Mouse (Mus musculus) kidney, embryonic 14.5 days (tissue): ENCODE data around the gene Klhl11. TPM values are rescaled to one million over a fixed set of nuclear protein-coding genes. Genes with fewer than 3 reads are reported as not detected.

Experiments used
- microRNA-seq: library from miRNA; unstranded; fragments of <30 nt; microRNA quantifications from one replicate; pipeline ENCODE4, GENCODE M21; 2016
- polyA plus RNA-seq: library from polyadenylated mRNA; unstranded; fragments of >200 nt; fragmentation: Nextera tagmentation; extraction: Ambion mirVana; gene quantifications from 2 replicates; pipeline ENCODE4 v1.2.1, GENCODE M21; 2014

Gene Klhl11
- polyA plus RNA-seq, 1 experiment from 2014 or later = 12.3 TPM

Small RNAs within 50 kb of the gene (microRNA-seq; reads per million reads assigned to microRNA genes)
- gene Gm27374 (not detected), gene Mir7116 (not detected)

Other genes with a start within 250 kb of the Klhl11 start
- not detected in 2 replicates for gene Krt16, start 223.8 kb downstream of the Klhl11 start, polyA plus RNA-seq
- 0.13 and 0.14 TPM in 2 replicates for gene Krt17, start 211.7 kb downstream of the Klhl11 start, polyA plus RNA-seq
- gene Krt42, start 202.9 kb downstream of the Klhl11 start, polyA plus RNA-seq = not detected in 2 replicates
- gene Eif1, start 152.9 kb downstream of the Klhl11 start, polyA plus RNA-seq = 1,744 and 1,749 TPM in 2 replicates
- not detected in 2 replicates for gene Gast, start 138.3 kb downstream of the Klhl11 start, polyA plus RNA-seq
- 6.0 and 6.3 TPM in 2 replicates for gene Hap1, start 116.6 kb downstream of the Klhl11 start, polyA plus RNA-seq
- gene Jup, start 75.0 kb downstream of the Klhl11 start, polyA plus RNA-seq = 66.8 and 84.7 TPM in 2 replicates
- gene P3h4, start 57.9 kb downstream of the Klhl11 start, polyA plus RNA-seq = 59.7 and 63.3 TPM in 2 replicates
- 75.4 and 113 TPM in 2 replicates for gene Fkbp10, start 57.0 kb downstream of the Klhl11 start, polyA plus RNA-seq
- gene Nt5c3b, start 30.9 kb downstream of the Klhl11 start, polyA plus RNA-seq = 100 and 112 TPM in 2 replicates
- 0.61 and 0.68 TPM in 2 replicates for gene Klhl10, start 30.8 kb downstream of the Klhl11 start, polyA plus RNA-seq
- gene Acly, start 55.3 kb upstream of the Klhl11 start, polyA plus RNA-seq = 70.1 and 158 TPM in 2 replicates
- gene Ttc25, start 72.9 kb upstream of the Klhl11 start, polyA plus RNA-seq = 0.58 and 0.77 TPM in 2 replicates
- 17.0 and 25.0 TPM in 2 replicates for gene Cnp, start 102.2 kb upstream of the Klhl11 start, polyA plus RNA-seq
- gene Nkiras2, start 146.5 kb upstream of the Klhl11 start, polyA plus RNA-seq = 63.6 and 67.6 TPM in 2 replicates
- gene Dnajc7, start 147.4 kb upstream of the Klhl11 start, polyA plus RNA-seq = 86.2 and 126 TPM in 2 replicates
- gene Zfp385c, start 219.7 kb upstream of the Klhl11 start, polyA plus RNA-seq = 0.40 and 0.50 TPM in 2 replicates
- gene Dhx58, start 231.5 kb upstream of the Klhl11 start, polyA plus RNA-seq = 3.2 TPM in 2 replicates
- 44.3 and 74.5 TPM in 2 replicates for gene Kat2a, start 239.7 kb upstream of the Klhl11 start, polyA plus RNA-seq
- 0.47 TPM in 1 of 2 replicates, not detected in the other for gene Hspb9, start 241.1 kb upstream of the Klhl11 start, polyA plus RNA-seq